In genomic region chr16:10571820-10572219, GRCm38 (mm10) we compare ENCODE assay signal across 8 mouse cellular contexts. TPM values are rescaled to one million over a fixed set of nuclear protein-coding genes. Genes with fewer than 3 reads are reported as not detected.
DNase-seq lines count a peak whose midpoint lies in the region; ATAC-seq and TF ChIP-seq lines count a peak whose summit lies in the region.

No protein-coding gene starts in this region.

- ATAC-seq in forebrain, postnatal 0 days: peak; percentile 64
- no peak for ATAC-seq in forebrain, embryonic 11.5 days (replicated peaks; ENCODE audit: low FRiP score)
- ATAC-seq in midbrain, postnatal 0 days (ENCODE audit: low FRiP score): no peak
- ATAC-seq in midbrain, embryonic 16.5 days: no peak
- no peak for ATAC-seq in stomach, embryonic 16.5 days (ENCODE audit: insufficient read depth, low FRiP score)

- no peak overlapping the region for H3K27ac ChIP-seq in forebrain, postnatal 0 days (ENCODE audit: low read depth, low read length)
- H3K27ac ChIP-seq in forebrain, embryonic 11.5 days (ENCODE audit: low read depth, low read length): no peak overlapping the region
- H3K27ac ChIP-seq in midbrain, postnatal 0 days (ENCODE audit: low read depth, low read length): no peak overlapping the region
- H3K27ac ChIP-seq in midbrain, embryonic 16.5 days (ENCODE audit: low read length): no peak overlapping the region
- H3K27ac ChIP-seq in stomach, embryonic 16.5 days (ENCODE audit: low read length): peak overlapping the region; percentile 44; the same call in 1 of the 2 replicates

- H3K4me2 ChIP-seq in forebrain, postnatal 0 days (ENCODE audit: low read depth): no peak overlapping the region
- no peak overlapping the region for H3K4me2 ChIP-seq in forebrain, embryonic 11.5 days (ENCODE audit: low read depth, low read length, severe bottlenecking)
- no peak overlapping the region for H3K4me2 ChIP-seq in midbrain, postnatal 0 days (ENCODE audit: low read depth, low read length, poor library complexity, severe bottlenecking)
- H3K4me2 ChIP-seq in midbrain, embryonic 16.5 days (ENCODE audit: low read length): no peak overlapping the region
- H3K4me2 ChIP-seq in stomach, embryonic 16.5 days (ENCODE audit: low read depth, low read length): no peak overlapping the region

- WGBS in forebrain, postnatal 0 days: 47% methylated on average over 2 of the region's 2 CpGs
- 64% methylated on average over 2 of the region's 2 CpGs for WGBS in forebrain, embryonic 11.5 days
- 52% methylated on average over 2 of the region's 2 CpGs for WGBS in midbrain, postnatal 0 days
- WGBS in midbrain, embryonic 16.5 days: 47% methylated on average over 2 of the region's 2 CpGs
- 51% methylated on average over 2 of the region's 2 CpGs for WGBS in stomach, embryonic 16.5 days

- TF ChIP-seq CTCF in forebrain, postnatal 0 days (IDR thresholded peaks at IDR 0.05; ENCODE audit: low read depth): peak; percentile 67
- TF ChIP-seq CTCF in midbrain, postnatal 0 days (IDR thresholded peaks at IDR 0.05): peak; percentile 72

- peaks cover 69% of the 10 kb centered on the region for H3K36me3 ChIP-seq in forebrain, postnatal 0 days (ENCODE audit: insufficient read depth)
- H3K36me3 ChIP-seq in forebrain, embryonic 11.5 days (ENCODE audit: control insufficient read depth, insufficient read depth, low read length): no peaks in the 10 kb centered on the region; the same call in 1 of the 2 replicates
- peaks cover 58% of the 10 kb centered on the region for H3K36me3 ChIP-seq in midbrain, postnatal 0 days (ENCODE audit: insufficient read depth, low read length)
- peaks cover 31% of the 10 kb centered on the region for H3K36me3 ChIP-seq in midbrain, embryonic 16.5 days (ENCODE audit: control insufficient read depth, insufficient read depth, low read length)
- H3K36me3 ChIP-seq in stomach, embryonic 16.5 days (ENCODE audit: control insufficient read depth, insufficient read depth, low read length): no peaks in the 10 kb centered on the region

- peak; percentile 16 for DNase-seq in forebrain, postnatal 0 days
- no peak for DNase-seq in forebrain, embryonic 11.5 days (ENCODE audit: low spot score)
- DNase-seq in midbrain, postnatal 0 days (ENCODE audit: low spot score): peak; percentile 58
- DNase-seq in embryo, embryonic 9.5 days (ENCODE audit: extremely low spot score): peak; percentile 21
- DNase-seq in cerebellum, adult 8-10 months: no peak
- no peak for DNase-seq in layer of hippocampus, postnatal 25 days (ENCODE audit: extremely low spot score in 1 of 2, low spot score in 1 of 2)

- H3K27me3 ChIP-seq in forebrain, postnatal 0 days (ENCODE audit: insufficient read depth, low read length): no peaks in the 10 kb centered on the region
- H3K27me3 ChIP-seq in forebrain, embryonic 11.5 days (ENCODE audit: control insufficient read depth, insufficient read depth, low read length): no peaks in the 10 kb centered on the region
- H3K27me3 ChIP-seq in midbrain, postnatal 0 days (ENCODE audit: insufficient read depth, low read length): no peaks in the 10 kb centered on the region
- no peaks in the 10 kb centered on the region for H3K27me3 ChIP-seq in midbrain, embryonic 16.5 days (ENCODE audit: control insufficient read depth, insufficient read depth, low read depth, low read length)
- H3K27me3 ChIP-seq in stomach, embryonic 16.5 days (ENCODE audit: control insufficient read depth, insufficient read depth, low read length): no peaks in the 10 kb centered on the region

- no peak overlapping the region for H3K9ac ChIP-seq in forebrain, postnatal 0 days
- H3K9ac ChIP-seq in forebrain, embryonic 11.5 days (ENCODE audit: low read length): no peak overlapping the region
- H3K9ac ChIP-seq in midbrain, postnatal 0 days (replicated peaks; ENCODE audit: low read length, poor library complexity, severe bottlenecking): no peak overlapping the region
- no peak overlapping the region for H3K9ac ChIP-seq in midbrain, embryonic 16.5 days (ENCODE audit: low read depth, low read length)
- H3K9ac ChIP-seq in stomach, embryonic 16.5 days (ENCODE audit: low read length): no peak overlapping the region

- no peaks in the 10 kb centered on the region for H3K4me1 ChIP-seq in forebrain, postnatal 0 days (ENCODE audit: insufficient read depth)
- H3K4me1 ChIP-seq in forebrain, embryonic 11.5 days (replicated peaks; ENCODE audit: control insufficient read depth, insufficient read depth, low read length): no peaks in the 10 kb centered on the region
- no peaks in the 10 kb centered on the region for H3K4me1 ChIP-seq in midbrain, postnatal 0 days (ENCODE audit: insufficient read depth, low read length)
- no peaks in the 10 kb centered on the region for H3K4me1 ChIP-seq in midbrain, embryonic 16.5 days (ENCODE audit: control insufficient read depth, insufficient read depth, low read length)
- H3K4me1 ChIP-seq in stomach, embryonic 16.5 days (ENCODE audit: control insufficient read depth, insufficient read depth, low read length): no peaks in the 10 kb centered on the region

- H3K9me3 ChIP-seq in forebrain, postnatal 0 days (ENCODE audit: low read length): no peaks in the 10 kb centered on the region
- no peaks in the 10 kb centered on the region for H3K9me3 ChIP-seq in forebrain, embryonic 11.5 days (ENCODE audit: control insufficient read depth, low read length)
- no peaks in the 10 kb centered on the region for H3K9me3 ChIP-seq in midbrain, postnatal 0 days (ENCODE audit: low read length)
- H3K9me3 ChIP-seq in midbrain, embryonic 16.5 days (replicated peaks; ENCODE audit: control insufficient read depth, low read length, poor library complexity, severe bottlenecking): no peaks in the 10 kb centered on the region
- no peaks in the 10 kb centered on the region for H3K9me3 ChIP-seq in stomach, embryonic 16.5 days (replicated peaks; ENCODE audit: control insufficient read depth, low read length)

- H3K4me3 ChIP-seq in forebrain, postnatal 0 days (ENCODE audit: low read depth, low read length): no peak overlapping the region
- H3K4me3 ChIP-seq in forebrain, embryonic 11.5 days (ENCODE audit: low read depth, low read length): no peak overlapping the region
- H3K4me3 ChIP-seq in midbrain, postnatal 0 days (ENCODE audit: low read depth, low read length): no peak overlapping the region
- no peak overlapping the region for H3K4me3 ChIP-seq in midbrain, embryonic 16.5 days (ENCODE audit: low read depth, low read length)
- H3K4me3 ChIP-seq in stomach, embryonic 16.5 days (replicated peaks; ENCODE audit: low read length): no peak overlapping the region

RNA-seq across cellular contexts. Expression of gene Clec16a, which starts 26.7 kb away (rescaled TPM):
- total RNA-seq in forebrain, postnatal 0 days (2014; rRNA removed): 43.5 and 52.3 TPM in 2 replicates
- 47.6 and 65.8 TPM in 2 replicates for polyA plus RNA-seq in forebrain, postnatal 0 days (2015; fragmentation: Nextera tagmentation; extraction: Ambion mirVana)
- 44.6 and 46.3 TPM in 2 replicates for polyA plus RNA-seq in forebrain, embryonic 11.5 days (2014; fragmentation: Nextera tagmentation; extraction: Ambion mirVana)
- total RNA-seq in midbrain, postnatal 0 days (2014; rRNA removed): 63.8 and 65.8 TPM in 2 replicates
- 58.5 and 69.5 TPM in 2 replicates for polyA plus RNA-seq in midbrain, postnatal 0 days (2015; fragmentation: Nextera tagmentation; extraction: Ambion mirVana)
- polyA plus RNA-seq in midbrain, embryonic 16.5 days (2015; fragmentation: Nextera tagmentation; extraction: Ambion mirVana): 70.0 and 74.0 TPM in 2 replicates
- polyA plus RNA-seq in stomach, embryonic 16.5 days (2015; fragmentation: Nextera tagmentation; extraction: Ambion mirVana): 31.0 and 33.7 TPM in 2 replicates
- total RNA-seq in layer of hippocampus, postnatal 25 days (2021): 10 to 100 TPM; 97.5 to 98.9 TPM

RNA-seq across cellular contexts. Expression of gene Dexi, which starts 29.0 kb away (rescaled TPM):
- 23.9 and 24.6 TPM in 2 replicates for total RNA-seq in forebrain, postnatal 0 days (2014; rRNA removed)
- polyA plus RNA-seq in forebrain, postnatal 0 days (2015; fragmentation: Nextera tagmentation; extraction: Ambion mirVana): 16.1 and 16.2 TPM in 2 replicates
- polyA plus RNA-seq in forebrain, embryonic 11.5 days (2014; fragmentation: Nextera tagmentation; extraction: Ambion mirVana): 23.5 and 25.9 TPM in 2 replicates
- total RNA-seq in midbrain, postnatal 0 days (2014; rRNA removed): 24.6 and 38.0 TPM in 2 replicates
- polyA plus RNA-seq in midbrain, postnatal 0 days (2015; fragmentation: Nextera tagmentation; extraction: Ambion mirVana): 16.7 and 18.2 TPM in 2 replicates
- polyA plus RNA-seq in midbrain, embryonic 16.5 days (2015; fragmentation: Nextera tagmentation; extraction: Ambion mirVana): 12.7 and 13.3 TPM in 2 replicates
- 4.9 and 5.0 TPM in 2 replicates for polyA plus RNA-seq in stomach, embryonic 16.5 days (2015; fragmentation: Nextera tagmentation; extraction: Ambion mirVana)
- 10 to 100 TPM; 57.1 to 58.3 TPM for total RNA-seq in layer of hippocampus, postnatal 25 days (2021)

Comparison
In these comparisons a context has a peak if more than half of its experiments do, and no peak if none do; other contexts are left out.
1. DNase-seq: peak in forebrain, postnatal 0 days (single experiment), midbrain, postnatal 0 days (single experiment) and embryo, embryonic 9.5 days (single experiment); none in forebrain, embryonic 11.5 days (single experiment), cerebellum, adult 8-10 months (single experiment) and layer of hippocampus, postnatal 25 days (0 of 2).